Mouse (Mus musculus): ENCODE data around the gene Psma4.

- no peak for TF ChIP-seq CTCF (IDR thresholded peaks at IDR 0.05; ENCODE audit: low read depth, low read length)
- TF ChIP-seq POLR2A (IDR thresholded peaks at IDR 0.05; ENCODE audit: extremely low read depth, insufficient read depth, low read length): no peak
Observed at GRCm38 (mm10) chr9:54918191-54918590, 32.4 kb upstream of the Psma4 start.
